Mouse (Mus musculus) hindbrain, embryonic 16.5 days (tissue): ENCODE results near the gene Eif2b3. TPM values are rescaled to one million over a fixed set of nuclear protein-coding genes. Genes with fewer than 3 reads are reported as not detected.

Experiments
- ATAC-seq: fragments of 200-750 bp; cut with Nextera tagmentation; 2 replicates; pipeline ENCODE4 v1.8.0; 2017; ENCODE audit warnings: moderate TSS enrichment, moderate library complexity
- H3K27ac ChIP-seq: fragments of 300-500 bp; sonication (generic); 2 replicates; pipeline ENCODE4 v1.5.1; 2014; ENCODE audit warnings: low read depth, mild to moderate bottlenecking, control low read depth, low read length, moderate library complexity
- H3K27me3 ChIP-seq: fragments of 300-500 bp; sonication (generic); replicated peaks from 2 replicates; pipeline ENCODE4 v1.6.1; 2014; ENCODE audit warnings: low read length; ENCODE audit not compliant: control insufficient read depth, insufficient read depth
- H3K36me3 ChIP-seq: fragments of 300-500 bp; sonication (generic); 2 replicates; pipeline ENCODE4 v1.6.1; 2014; ENCODE audit warnings: mild to moderate bottlenecking, low read length, moderate library complexity, mixed read lengths; ENCODE audit not compliant: control insufficient read depth, insufficient read depth
- H3K4me1 ChIP-seq: fragments of 300-500 bp; sonication (generic); 2 replicates; pipeline ENCODE4 v1.6.1; 2014; ENCODE audit warnings: low read depth, low read length; ENCODE audit not compliant: control insufficient read depth, insufficient read depth
- H3K4me2 ChIP-seq: fragments of 300-500 bp; sonication (generic); 2 replicates; pipeline ENCODE4 v1.6.1; 2014; ENCODE audit warnings: mild to moderate bottlenecking, low read length, control low read depth, moderate library complexity
- H3K4me3 ChIP-seq: fragments of 300-500 bp; sonication (generic); 2 replicates; pipeline ENCODE4 v1.5.1; 2014; ENCODE audit warnings: mild to moderate bottlenecking, low read length, control low read depth, moderate library complexity
- H3K9ac ChIP-seq: fragments of 300-500 bp; sonication (generic); 2 replicates; pipeline ENCODE4 v1.6.1; 2014; ENCODE audit warnings: low read depth, mild to moderate bottlenecking, control low read depth, low read length, moderate library complexity
- H3K9me3 ChIP-seq: fragments of 300-500 bp; sonication (generic); 2 replicates; pipeline ENCODE4 v1.6.1; 2014; ENCODE audit warnings: mild to moderate bottlenecking, low read length, moderate library complexity; ENCODE audit not compliant: control insufficient read depth
- WGBS: fragments of 180-500 bp; shearing (Covaris S2); extraction: QIAGEN DNeasy Blood & Tissue Kit; methylation state at CpG from one replicate; pipeline ENCODE4 v1.1.7; 2014; 5-methylcytosine and 5-hydroxymethylcytosine counted together
- polyA plus RNA-seq: library from polyadenylated mRNA; unstranded; fragments of >200 nt; fragmentation: Nextera tagmentation; extraction: Ambion mirVana; gene quantifications from 2 replicates; pipeline ENCODE4 v1.2.1, GENCODE M21; 2015

Gene Eif2b3
- polyA plus RNA-seq, 1 experiment from 2014 or later: 44.9 TPM

- peaks cover 22% of the 10 kb centered on the region for H3K4me1 ChIP-seq
- WGBS: under 1% methylated on average over 51 of the region's 58 CpGs
- ATAC-seq: peak; percentile 69
- no peaks in the 10 kb centered on the region for H3K27me3 ChIP-seq
- peak within 1 kb of the TSS; percentile 98 for H3K4me2 ChIP-seq
- peak within 1 kb of the TSS; percentile 88 for H3K27ac ChIP-seq
- no peaks in the 10 kb centered on the region for H3K9me3 ChIP-seq
- H3K4me3 ChIP-seq: peak within 1 kb of the TSS; percentile 100
- H3K36me3 ChIP-seq: peaks cover 14% of the 10 kb centered on the region
- peak within 1 kb of the TSS; percentile 90 for H3K9ac ChIP-seq
Measured at GRCm38 (mm10) chr4:116995131-116995797, 23.9 kb upstream of the Eif2b3 start, which contains the start of gene Hectd3. Gene Hectd3 (plus strand): TSS chr4:116995317.

DNA sequence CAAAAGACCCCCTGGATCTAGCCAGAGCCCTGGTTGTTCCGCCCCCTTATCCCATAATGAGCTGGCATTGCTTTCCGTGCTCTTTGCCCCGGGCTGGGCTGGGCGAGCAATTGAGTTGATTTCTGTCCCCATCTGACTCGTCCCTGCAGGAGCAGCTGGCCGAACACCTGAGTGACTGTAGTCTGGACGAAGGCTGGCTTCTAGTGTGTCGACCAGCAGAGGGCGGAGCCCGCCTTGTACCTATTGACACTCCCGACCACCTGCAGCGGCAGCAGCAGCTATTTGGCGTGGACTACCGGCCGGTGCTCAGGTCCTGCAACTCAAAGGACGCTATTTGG, 23.4 kb upstream of the Eif2b3 start:
- H3K36me3 ChIP-seq: peaks cover 13% of the 10 kb centered on the region
- no peaks in the 10 kb centered on the region for H3K9me3 ChIP-seq
- under 1% methylated on average over 16 of the region's 16 CpGs for WGBS
- H3K4me3 ChIP-seq: peak overlapping the region; percentile 100
- peak; percentile 12 for ATAC-seq
- H3K4me2 ChIP-seq: peak overlapping the region; percentile 98
- no peaks in the 10 kb centered on the region for H3K27me3 ChIP-seq
- peaks cover 22% of the 10 kb centered on the region for H3K4me1 ChIP-seq
- peak overlapping the region; percentile 90 for H3K9ac ChIP-seq
- peak overlapping the region; percentile 88 for H3K27ac ChIP-seq

DNA sequence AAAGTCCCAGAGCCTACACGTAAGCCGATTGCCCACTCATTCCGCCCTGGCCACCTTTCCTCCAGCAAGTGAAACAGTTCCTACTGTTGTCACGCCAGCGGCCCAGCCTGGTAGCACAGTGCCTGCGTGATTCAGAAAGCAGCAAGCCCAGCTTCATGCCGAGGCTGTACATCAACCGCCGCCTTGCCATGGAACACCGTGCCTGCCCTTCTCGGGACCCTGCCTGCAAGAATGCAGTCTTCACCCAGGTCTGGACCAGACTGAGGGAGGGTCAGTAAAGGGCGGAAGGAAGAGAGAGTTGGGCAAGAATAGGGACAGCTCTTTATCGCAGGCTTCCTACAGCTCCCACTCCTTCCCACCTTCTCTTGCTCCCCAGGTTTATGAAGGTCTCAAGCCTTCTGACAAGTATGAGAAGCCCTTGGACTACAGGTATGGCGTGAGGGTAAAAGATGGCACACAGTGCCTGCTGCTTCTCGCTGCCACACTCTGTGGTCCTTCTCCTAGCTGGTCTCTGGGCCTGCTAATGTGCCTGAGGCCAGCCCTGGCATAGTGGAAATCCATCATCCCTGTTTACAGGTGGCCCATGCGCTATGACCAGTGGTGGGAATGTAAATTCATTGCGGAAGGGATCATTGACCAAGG, 19.6 kb upstream of the Eif2b3 start:
- Histone ChIP-seq H3K4me2 (no peak overlapping the region), H3K4me3 (no peak overlapping the region), H3K27ac (no peak overlapping the region), H3K27me3 (no peaks in the 10 kb centered on the region), H3K4me1 (peaks cover 11% of the 10 kb centered on the region), H3K9me3 (no peaks in the 10 kb centered on the region), H3K36me3 (peaks cover 22% of the 10 kb centered on the region), H3K9ac (no peak overlapping the region)
- WGBS: 94% methylated on average over 17 of the region's 17 CpGs
- no peak for ATAC-seq

GRCm38 (mm10) chr4:117001957-117002356, 17.2 kb upstream of the Eif2b3 start:
- 91% methylated on average over 16 of the region's 16 CpGs for WGBS
- no peak overlapping the region for H3K4me2 ChIP-seq
- no peaks in the 10 kb centered on the region for H3K9me3 ChIP-seq
- no peak overlapping the region for H3K9ac ChIP-seq
- ATAC-seq: no peak
- H3K36me3 ChIP-seq: peaks cover 22% of the 10 kb centered on the region
- no peak overlapping the region for H3K4me3 ChIP-seq
- H3K27ac ChIP-seq: no peak overlapping the region
- H3K27me3 ChIP-seq: no peaks in the 10 kb centered on the region
- no peaks in the 10 kb centered on the region for H3K4me1 ChIP-seq

DNA sequence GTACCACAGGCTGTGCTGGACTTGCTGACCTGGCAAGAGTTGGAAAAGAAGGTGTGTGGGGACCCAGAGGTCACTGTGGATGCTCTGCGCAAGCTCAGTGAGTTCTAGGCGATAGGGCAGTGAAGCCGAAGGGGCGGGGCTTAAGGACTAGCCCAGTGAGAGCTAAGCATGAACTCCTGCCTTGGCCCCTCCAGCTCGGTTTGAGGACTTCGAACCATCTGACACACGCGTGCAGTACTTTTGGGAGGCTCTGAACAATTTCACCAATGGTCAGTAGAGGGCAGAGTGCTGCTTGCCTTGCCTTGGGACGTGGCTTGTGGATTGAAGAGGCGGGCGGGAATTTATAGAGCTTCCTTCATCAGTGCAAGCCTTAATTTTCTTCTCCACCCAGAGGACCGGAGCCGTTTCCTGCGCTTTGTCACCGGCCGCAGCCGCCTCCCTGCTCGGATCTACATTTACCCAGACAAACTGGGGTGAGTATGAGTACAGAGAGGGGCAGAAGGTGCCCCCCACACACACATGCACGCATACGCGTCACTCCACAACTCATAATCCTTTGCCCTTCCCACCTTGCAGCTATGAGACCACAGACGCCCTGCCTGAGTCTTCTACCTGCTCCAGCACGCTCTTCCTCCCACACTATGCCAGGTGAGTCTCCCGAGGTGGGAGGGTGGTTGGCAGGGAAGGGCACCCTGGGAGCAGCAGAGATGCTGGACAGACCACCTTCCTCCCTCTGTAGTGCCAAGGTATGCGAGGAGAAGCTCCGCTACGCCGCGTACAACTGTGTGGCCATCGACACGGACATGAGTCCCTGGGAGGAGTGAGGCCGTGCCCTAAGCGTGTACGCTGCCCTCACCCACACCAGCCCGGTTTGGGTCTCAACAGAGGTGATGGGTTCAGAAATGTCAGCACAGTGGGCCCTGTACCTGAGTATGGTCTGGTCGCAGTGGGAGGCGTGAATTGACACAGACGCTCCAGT, 16.4 kb upstream of the Eif2b3 start:
- peak; percentile 68 for ATAC-seq
- Histone ChIP-seq H3K27ac (no peak overlapping the region), H3K4me2 (no peak overlapping the region), H3K9ac (no peak overlapping the region), H3K36me3 (peaks cover 22% of the 10 kb centered on the region), H3K4me3 (no peak overlapping the region), H3K4me1 (no peaks in the 10 kb centered on the region), H3K9me3 (no peaks in the 10 kb centered on the region), H3K27me3 (no peaks in the 10 kb centered on the region)
- WGBS: 55% methylated on average over 38 of the region's 38 CpGs

DNA sequence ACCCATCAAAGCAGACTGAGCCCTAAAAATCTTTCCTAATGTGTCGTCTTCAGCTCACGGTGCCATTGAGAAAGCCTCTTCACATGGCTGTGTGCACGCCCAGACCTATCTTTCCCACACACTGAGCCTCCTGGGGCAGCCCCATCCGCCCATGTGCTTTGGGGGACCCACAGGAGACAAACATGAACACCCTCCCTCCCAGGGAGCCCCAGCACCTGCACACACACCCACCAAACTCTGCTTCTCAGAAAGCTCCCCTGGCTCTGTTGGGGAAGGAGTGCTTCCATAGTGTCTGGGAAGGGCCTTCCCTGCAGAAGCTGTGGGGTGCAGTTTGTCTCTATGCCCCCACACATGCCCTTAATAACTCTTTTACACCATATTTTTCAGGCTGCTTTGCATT, 14.6 kb upstream of the Eif2b3 start:
- 94% methylated on average over 4 of the region's 4 CpGs for whole genome bisulfite sequencing
- H3K9me3 ChIP-seq: no peaks in the 10 kb centered on the region
- H3K4me3 ChIP-seq: no peak overlapping the region
- no peak for ATAC-seq
- no peaks in the 10 kb centered on the region for H3K27me3 ChIP-seq
- H3K36me3 ChIP-seq: peaks cover 16% of the 10 kb centered on the region
- no peak overlapping the region for H3K9ac ChIP-seq
- no peak overlapping the region for H3K27ac ChIP-seq
- H3K4me2 ChIP-seq: no peak overlapping the region
- H3K4me1 ChIP-seq: no peaks in the 10 kb centered on the region

DNA sequence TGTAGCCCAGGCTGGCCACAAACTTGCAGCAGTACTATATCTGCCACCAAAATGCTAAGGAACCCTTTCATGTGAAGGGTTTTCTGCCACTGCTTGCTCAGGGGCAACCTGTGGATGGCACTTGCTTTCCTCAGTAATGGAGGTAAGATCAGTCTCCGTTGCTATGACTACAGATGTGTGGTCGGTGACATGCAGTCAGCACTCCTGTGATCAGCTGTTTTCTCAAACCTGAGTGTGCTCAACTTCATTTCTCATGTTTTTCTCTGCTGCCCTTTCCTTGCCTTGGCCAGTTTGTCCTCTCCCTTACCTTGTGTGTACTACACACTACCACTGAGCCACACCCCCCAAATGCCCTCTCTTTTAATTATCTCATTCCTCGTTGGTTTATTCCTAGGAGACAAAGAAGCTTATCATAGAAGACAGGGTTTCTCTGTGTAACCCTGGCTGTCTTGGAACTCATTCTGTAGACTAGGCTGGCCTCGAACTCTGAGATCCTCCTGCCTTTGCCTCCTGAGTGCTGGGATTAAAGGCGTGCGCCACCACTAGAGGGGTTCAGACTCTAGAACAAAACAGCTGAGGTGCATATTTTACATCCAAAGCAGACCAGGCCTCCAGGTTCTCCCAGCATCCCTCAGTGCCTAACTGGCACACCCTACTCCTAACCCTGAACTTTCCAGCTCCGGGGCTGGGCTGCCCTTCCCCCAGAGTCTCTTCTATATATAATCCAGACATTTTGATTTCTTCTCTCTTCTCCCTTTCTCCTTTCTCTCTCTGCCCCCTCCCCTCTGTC, 13.4 kb upstream of the Eif2b3 start:
- 78% methylated on average over 7 of the region's 7 CpGs for WGBS
- Histone ChIP-seq H3K36me3 (peaks cover 9% of the 10 kb centered on the region; the same call in 1 of the 2 replicates), H3K4me1 (no peaks in the 10 kb centered on the region), H3K9me3 (no peaks in the 10 kb centered on the region), H3K27ac (no peak overlapping the region), H3K4me2 (no peak overlapping the region), H3K9ac (no peak overlapping the region), H3K4me3 (no peak overlapping the region), H3K27me3 (no peaks in the 10 kb centered on the region)
- ATAC-seq: no peak

DNA sequence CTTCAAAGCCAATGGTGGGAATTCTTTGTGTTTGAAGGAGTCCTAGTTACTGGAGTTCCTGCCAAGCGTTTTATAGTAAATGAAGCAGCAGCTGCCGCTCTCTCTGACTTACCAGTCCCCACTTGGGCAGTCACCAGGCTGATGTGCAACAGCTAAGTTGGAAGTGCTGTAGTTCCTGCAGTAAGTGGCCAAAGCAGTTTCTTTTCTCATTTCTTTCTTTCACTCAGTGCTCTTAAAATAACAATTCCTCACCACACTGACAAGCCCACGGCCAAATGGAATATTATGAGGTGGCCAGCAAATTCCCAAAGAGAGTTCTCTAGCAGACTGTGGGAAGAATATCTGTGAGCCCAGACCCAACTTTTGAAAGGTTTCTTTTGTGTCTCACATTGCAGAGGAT, 12.1 kb upstream of the Eif2b3 start:
- H3K9ac ChIP-seq: no peak overlapping the region
- ATAC-seq: no peak
- H3K4me3 ChIP-seq: no peak overlapping the region
- no peaks in the 10 kb centered on the region for H3K9me3 ChIP-seq
- 62% methylated on average over 3 of the region's 3 CpGs for WGBS
- no peak overlapping the region for H3K27ac ChIP-seq
- H3K27me3 ChIP-seq: no peaks in the 10 kb centered on the region
- no peaks in the 10 kb centered on the region for H3K4me1 ChIP-seq
- no peak overlapping the region for H3K4me2 ChIP-seq
- peaks cover 4% of the 10 kb centered on the region; the same call in 1 of the 2 replicates for H3K36me3 ChIP-seq
